In the genomic region with DNA sequence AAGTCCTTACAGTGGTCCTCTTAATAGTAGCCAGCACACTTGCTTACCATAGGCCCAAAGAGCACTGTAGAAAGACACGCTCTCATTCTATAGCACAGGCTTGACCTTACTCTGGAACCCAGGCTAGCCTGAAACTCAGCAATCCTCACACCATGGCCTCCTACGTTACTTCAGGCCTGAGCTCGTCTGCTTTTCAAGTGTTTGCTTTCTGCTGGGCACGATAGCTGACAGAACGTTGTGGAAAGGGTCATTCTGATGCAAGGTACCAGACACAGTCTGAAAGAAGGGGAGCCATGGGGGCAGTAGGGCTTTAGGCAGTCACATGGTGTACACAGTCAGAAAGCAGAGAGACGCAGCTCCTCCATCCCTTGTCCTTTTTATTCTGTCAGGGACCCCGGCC, we compare ENCODE assay signal across 21 mouse cellular contexts. TPM values are rescaled to one million over a fixed set of nuclear protein-coding genes. Genes with fewer than 3 reads are reported as not detected.
A peak's percentile ranks its signal among the peaks of the same experiment; 100 is the strongest.
DNase-seq lines count a peak whose midpoint lies in the region; ATAC-seq and TF ChIP-seq lines count a peak whose summit lies in the region.
"Had no signal": no experiment of that assay in that cellular context is flagged by ENCODE, and none has a peak within 500 bp of the region (broad histone marks: within the 10 kb centered on the region; RNA-seq: fewer than 3 reads in every experiment).

No protein-coding gene starts in this region.

- WGBS in heart, embryonic 10.5 days = 91% methylated on average over 7 of the region's 7 CpGs
- 92% methylated on average over 7 of the region's 7 CpGs for WGBS in intestine, postnatal 0 days
- 92% methylated on average over 7 of the region's 7 CpGs for WGBS in intestine, embryonic 15.5 days

- intact Hi-C loops in heart, postnatal 36 days (cut with DNase I) = no loop called here

- H3K4me2 ChIP-seq in intestine, postnatal 0 days (replicated peaks; ENCODE audit: low read depth) = no peak overlapping the region
- no peak overlapping the region for H3K4me2 ChIP-seq in intestine, embryonic 15.5 days (replicated peaks)

- no peak for ATAC-seq in intestine, postnatal 0 days
- ATAC-seq in intestine, embryonic 15.5 days = no peak
- ATAC-seq: activated CD4-positive, CD25-positive, alpha-beta regulatory T cell, adult 4 months; CD4-positive, CD25-positive, alpha-beta regulatory T cell, adult 4 months; Patski had no signal

- no peak overlapping the region for H3K27ac ChIP-seq in heart, embryonic 10.5 days
- H3K27ac ChIP-seq in intestine, postnatal 0 days (ENCODE audit: low read depth, low read length) = 0 out of 2 replicates have a peak overlapping the region, but pooled peaks have one; percentile 30
- no peak overlapping the region for H3K27ac ChIP-seq in intestine, embryonic 15.5 days

- DNase-seq in heart, adult 11 months = peak; percentile 71
- DNase-seq in heart, adult 8-10 months (ENCODE audit: low spot score) = no peak
- DNase-seq in heart, embryonic 10.5 days (ENCODE audit: low spot score) = peak; percentile 52
- no peak for DNase-seq in heart, postnatal 36 days
- DNase-seq: adrenal gland, adult 2 months; adrenal gland, adult 8-10 months; adrenal gland, postnatal 10 days; adrenal gland, postnatal 14 days; adrenal gland, postnatal 25 days; adrenal gland, postnatal 36 days; B cell, adult 2 months; cerebellum, adult 11 months; cerebellum, adult 11-12 months; cerebellum, adult 18-20 months had no signal

- H3K9ac ChIP-seq in intestine, postnatal 0 days (ENCODE audit: low read depth, low read length) = no peak overlapping the region
- H3K9ac ChIP-seq in intestine, embryonic 15.5 days = no peak overlapping the region

- H3K27me3 ChIP-seq in heart, embryonic 10.5 days (ENCODE audit: insufficient read depth, poor library complexity, severe bottlenecking) = no peaks in the 10 kb centered on the region
- no peaks in the 10 kb centered on the region for H3K27me3 ChIP-seq in intestine, postnatal 0 days (replicated peaks; ENCODE audit: control insufficient read depth, insufficient read depth, low read length)
- H3K27me3 ChIP-seq in intestine, embryonic 15.5 days (replicated peaks) = no peaks in the 10 kb centered on the region
- H3K27me3 ChIP-seq: CH12.LX, Patski had no signal

- no peak overlapping the region for H3K4me3 ChIP-seq in heart, embryonic 10.5 days
- no peak overlapping the region for H3K4me3 ChIP-seq in intestine, postnatal 0 days (ENCODE audit: low read depth, low read length)
- H3K4me3 ChIP-seq in intestine, embryonic 15.5 days (replicated peaks) = no peak overlapping the region

- H3K36me3 ChIP-seq in heart, embryonic 10.5 days = peaks cover 90% of the 10 kb centered on the region
- peaks cover 77% of the 10 kb centered on the region for H3K36me3 ChIP-seq in intestine, postnatal 0 days (ENCODE audit: control insufficient read depth, insufficient read depth)
- H3K36me3 ChIP-seq in intestine, embryonic 15.5 days = peaks cover 21% of the 10 kb centered on the region

- TF ChIP-seq CTCF in intestine, postnatal 0 days (IDR thresholded peaks at IDR 0.05; ENCODE audit: low read depth) = no peak

- H3K9me3 ChIP-seq in heart, embryonic 10.5 days = no peaks in the 10 kb centered on the region
- no peaks in the 10 kb centered on the region for H3K9me3 ChIP-seq in intestine, postnatal 0 days (ENCODE audit: control insufficient read depth)
- no peaks in the 10 kb centered on the region for H3K9me3 ChIP-seq in intestine, embryonic 15.5 days
- H3K9me3 ChIP-seq: G1E had no signal

- H3K4me1 ChIP-seq in heart, embryonic 10.5 days = no peaks in the 10 kb centered on the region
- H3K4me1 ChIP-seq in intestine, postnatal 0 days (replicated peaks; ENCODE audit: control insufficient read depth, insufficient read depth, low read length) = no peaks in the 10 kb centered on the region
- no peaks in the 10 kb centered on the region for H3K4me1 ChIP-seq in intestine, embryonic 15.5 days (replicated peaks)

RNA-seq across cellular contexts. Expression of a gene that starts 32.0 kb away (rescaled TPM):
- 10 to 100 TPM; 52.8 to 59.9 (median 58.2) TPM for total RNA-seq in heart, adult 8-10 months (2022)
- 35.2 and 36.2 TPM in 2 replicates for polyA plus RNA-seq in heart, embryonic 10.5 days (2016; fragmentation: Nextera tagmentation; extraction: Ambion mirVana)
- total RNA-seq in heart, postnatal 36 days (2021) = 10 to 100 TPM; 58.1 to 64.9 TPM
- 14.1 and 14.8 TPM in 2 replicates for polyA plus RNA-seq in intestine, postnatal 0 days (2015; fragmentation: Nextera tagmentation; extraction: Ambion mirVana)
- polyA plus RNA-seq in intestine, embryonic 15.5 days (2015; fragmentation: Nextera tagmentation; extraction: Ambion mirVana) = 33.1 TPM in 2 replicates

RNA-seq across cellular contexts. Expression of a gene that starts 37.0 kb away (rescaled TPM):
- total RNA-seq in heart, adult 8-10 months (2022) = 10 to 100 TPM; 13.3 to 17.9 (median 15.7) TPM
- polyA plus RNA-seq in heart, embryonic 10.5 days (2016; fragmentation: Nextera tagmentation; extraction: Ambion mirVana) = 7.5 and 10.8 TPM in 2 replicates
- 10 to 100 TPM in 1 of 2 experiments, 1 to 10 TPM in 1; 9.8 to 10.7 TPM for total RNA-seq in heart, postnatal 36 days (2021)
- polyA plus RNA-seq in intestine, postnatal 0 days (2015; fragmentation: Nextera tagmentation; extraction: Ambion mirVana) = 4.1 and 4.5 TPM in 2 replicates
- polyA plus RNA-seq in intestine, embryonic 15.5 days (2015; fragmentation: Nextera tagmentation; extraction: Ambion mirVana) = 21.1 and 22.7 TPM in 2 replicates
- polyA plus RNA-seq: G1E had no signal

RNA-seq across cellular contexts. Expression of a gene that starts 42.8 kb away (rescaled TPM):
- 10 to 100 TPM; 14.6 to 19.0 (median 17.0) TPM for total RNA-seq in heart, adult 8-10 months (2022)
- polyA plus RNA-seq in heart, embryonic 10.5 days (2016; fragmentation: Nextera tagmentation; extraction: Ambion mirVana) = 67.6 and 78.7 TPM in 2 replicates
- 10 to 100 TPM; 17.3 to 18.6 TPM for total RNA-seq in heart, postnatal 36 days (2021)
- 43.9 and 46.8 TPM in 2 replicates for polyA plus RNA-seq in intestine, postnatal 0 days (2015; fragmentation: Nextera tagmentation; extraction: Ambion mirVana)
- 85.5 and 90.2 TPM in 2 replicates for polyA plus RNA-seq in intestine, embryonic 15.5 days (2015; fragmentation: Nextera tagmentation; extraction: Ambion mirVana)

Comparison
In these comparisons a context has a peak if more than half of its experiments do, and no peak if none do; other contexts are left out.
1. DNase-seq: peak in heart, adult 11 months (single experiment) and heart, embryonic 10.5 days (single experiment); none in heart, adult 8-10 months (single experiment) and heart, postnatal 36 days (0 of 2).